Mouse (Mus musculus): ENCODE results near the gene Ppip5k2.

DNA sequence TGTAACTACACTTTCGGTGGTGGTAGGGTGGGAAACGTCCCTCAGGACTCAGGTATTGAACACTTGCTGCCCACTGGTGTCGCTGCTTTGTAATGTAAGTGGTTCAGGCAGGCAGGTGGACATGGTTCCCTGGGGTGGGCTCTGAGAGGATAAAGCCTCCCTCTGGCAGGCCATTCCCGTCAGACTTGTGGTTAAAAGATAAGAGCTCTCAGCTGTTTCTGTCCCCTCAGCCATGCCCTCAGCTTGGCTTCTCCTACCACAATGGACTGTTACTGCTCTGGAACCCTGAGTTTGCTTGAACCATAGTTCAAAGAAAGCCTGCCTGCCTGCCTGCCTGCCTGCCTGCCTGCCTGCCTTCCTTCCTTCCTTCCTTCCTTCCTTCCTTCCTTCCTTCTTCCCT lies 15.8 kb downstream of the Ppip5k2 start:
- TF ChIP-seq CTCF (IDR thresholded peaks at IDR 0.05; ENCODE audit: low read depth, low read length), result no peak
- no peak for TF ChIP-seq TAL1 (conservative IDR thresholded peaks at IDR 0.05; ENCODE audit: low read depth, low read length)
- TF ChIP-seq GATA2 (IDR thresholded peaks at IDR 0.05; ENCODE audit: borderline replicate concordance, low read depth, low read length), result no peak
- no peak for TF ChIP-seq GATA1 (IDR thresholded peaks at IDR 0.05; ENCODE audit: borderline replicate concordance, low read length)
